Mouse (Mus musculus): ENCODE data around the gene Ap1m1. TPM values are rescaled to one million over a fixed set of nuclear protein-coding genes. Genes with fewer than 3 reads are reported as not detected.
A peak's percentile ranks its signal among the peaks of the same experiment; 100 is the strongest.

Gene Ap1m1
- total and polyA plus RNA-seq, 3 experiments: 39.4 to 93.8 (median 49.8) TPM

DNA sequence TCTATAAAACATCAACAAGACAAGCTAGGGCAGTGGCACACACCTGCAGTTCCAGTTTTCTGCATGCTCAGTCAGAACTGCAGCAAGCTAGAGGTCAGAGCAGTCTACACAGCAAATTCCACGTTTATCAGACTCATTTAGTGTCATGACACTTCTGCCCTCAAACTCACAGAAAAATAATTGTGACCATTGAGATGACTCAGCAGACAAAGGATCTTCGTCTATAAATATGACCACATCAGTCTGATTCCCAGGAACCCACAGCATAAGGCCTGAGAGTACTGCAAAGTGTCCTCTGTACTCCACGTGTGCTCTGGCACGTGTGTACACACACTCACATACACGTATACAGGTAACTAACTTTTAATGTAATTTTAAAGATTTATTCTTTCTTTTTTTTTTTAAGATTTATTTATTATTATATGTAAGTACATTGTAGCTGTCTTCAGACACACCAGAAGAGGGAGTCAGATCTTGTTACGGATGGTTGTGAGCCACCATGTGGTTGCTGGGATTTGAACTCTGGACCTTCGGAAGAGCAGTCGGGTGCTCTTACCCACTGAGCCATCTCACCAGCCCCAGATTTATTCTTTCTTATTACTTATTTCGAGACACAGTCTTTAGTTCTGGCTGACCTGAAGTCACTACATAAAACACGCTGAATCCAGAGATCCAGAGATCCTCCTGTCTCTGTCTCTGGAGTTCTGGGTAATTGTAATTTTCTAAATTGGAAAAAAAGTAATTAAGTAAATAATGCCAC, 20.9 kb upstream of the Ap1m1 start:
- H3K4me1 ChIP-seq (ENCODE audit: insufficient read depth, low read depth, low read length): peaks cover 48% of the 10 kb centered on the region
- TF ChIP-seq TAL1 (conservative IDR thresholded peaks at IDR 0.05; ENCODE audit: low read depth, low read length) (no peak), GATA2 (IDR thresholded peaks at IDR 0.05; ENCODE audit: borderline replicate concordance, low read depth, low read length) (no peak), GATA1 (IDR thresholded peaks at IDR 0.05; ENCODE audit: borderline replicate concordance, low read length) (no peak), POLR2AphosphoS5 (IDR thresholded peaks at IDR 0.05; ENCODE audit: insufficient replicate concordance, low read depth, low read length) (no peak), CTCF (IDR thresholded peaks at IDR 0.05; ENCODE audit: low read depth, low read length) (no peak)
- peaks cover 7% of the 10 kb centered on the region; the same call in 1 of the 2 replicates for H3K27me3 ChIP-seq (ENCODE audit: insufficient read depth, low read length)
- peaks cover 32% of the 10 kb centered on the region for H3K36me3 ChIP-seq (replicated peaks)
- peak overlapping the region; percentile 78 for H3K4me3 ChIP-seq (ENCODE audit: low read depth, low read length)
- ATAC-seq (ENCODE audit: extremely low read depth, insufficient number of reproducible peaks, low FRiP score, poor library complexity, severe bottlenecking): no peak
- DNase-seq (ENCODE audit: low spot score): no peak
- no peaks in the 10 kb centered on the region for H3K9me3 ChIP-seq (replicated peaks)

DNA sequence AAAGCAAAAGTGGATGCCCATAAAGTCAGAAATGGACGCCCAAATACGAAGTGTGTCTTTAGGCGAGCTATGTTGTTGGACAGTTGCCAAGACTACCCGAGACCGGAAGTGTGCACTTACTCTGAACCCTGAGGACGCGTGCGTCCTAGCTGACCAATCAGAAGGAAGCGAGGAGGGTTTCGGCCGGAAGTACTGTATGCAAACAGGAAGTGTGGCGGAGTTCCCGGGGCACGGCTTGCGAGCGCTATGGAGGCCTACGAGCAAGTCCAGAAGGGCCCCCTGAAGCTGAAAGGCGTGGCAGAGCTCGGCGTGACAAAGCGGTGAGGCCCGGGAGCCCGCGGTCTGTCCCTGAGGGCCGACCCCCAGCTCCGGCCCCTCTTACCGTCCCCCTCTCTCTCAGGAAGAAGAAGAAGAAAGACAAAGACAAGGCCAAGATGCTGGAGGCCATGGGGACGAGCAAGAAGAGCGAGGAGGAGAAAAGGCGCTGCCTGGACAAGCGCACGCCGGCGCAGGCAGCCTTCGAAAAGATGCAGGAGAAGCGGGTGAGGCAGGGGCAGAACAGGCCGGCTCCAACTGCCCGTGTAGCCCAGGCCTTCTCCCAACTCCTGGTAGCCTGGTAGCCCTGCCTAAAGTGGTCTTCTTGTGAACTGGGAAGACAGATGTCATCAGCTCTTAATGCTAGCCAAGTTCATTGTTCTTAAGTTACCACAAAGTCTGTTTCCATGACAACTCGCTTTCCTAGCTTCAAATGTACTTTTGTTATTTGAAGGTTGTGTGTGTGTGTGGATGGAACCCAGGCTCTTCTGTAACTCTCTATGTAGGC, 20.1 kb upstream of the Ap1m1 start, which contains the start of gene Fam32a:
Fam32a (plus strand) TSS at position 190 of the 823 bp plus-strand sequence.
- no peak for TF ChIP-seq GATA1 (IDR thresholded peaks at IDR 0.05; ENCODE audit: borderline replicate concordance, low read length)
- no peak for TF ChIP-seq TAL1 (conservative IDR thresholded peaks at IDR 0.05; ENCODE audit: low read depth, low read length)
- no peak for TF ChIP-seq GATA2 (IDR thresholded peaks at IDR 0.05; ENCODE audit: borderline replicate concordance, low read depth, low read length)
- TF ChIP-seq CTCF (IDR thresholded peaks at IDR 0.05; ENCODE audit: low read depth, low read length): no peak
- TF ChIP-seq POLR2AphosphoS5 (IDR thresholded peaks at IDR 0.05; ENCODE audit: insufficient replicate concordance, low read depth, low read length): no peak
- Histone ChIP-seq H3K27me3 (ENCODE audit: insufficient read depth, low read length) (peaks cover 5% of the 10 kb centered on the region; the same call in 1 of the 2 replicates), H3K9me3 (replicated peaks) (no peaks in the 10 kb centered on the region), H3K36me3 (replicated peaks) (peaks cover 34% of the 10 kb centered on the region), H3K4me3 (ENCODE audit: low read depth, low read length) (peak within 1 kb of the TSS; percentile 78), H3K4me1 (ENCODE audit: insufficient read depth, low read depth, low read length) (peaks cover 48% of the 10 kb centered on the region)
- ATAC-seq (ENCODE audit: extremely low read depth, insufficient number of reproducible peaks, low FRiP score, poor library complexity, severe bottlenecking) (peak; percentile 98), DNase-seq (ENCODE audit: low spot score) (peak; percentile 98)

DNA sequence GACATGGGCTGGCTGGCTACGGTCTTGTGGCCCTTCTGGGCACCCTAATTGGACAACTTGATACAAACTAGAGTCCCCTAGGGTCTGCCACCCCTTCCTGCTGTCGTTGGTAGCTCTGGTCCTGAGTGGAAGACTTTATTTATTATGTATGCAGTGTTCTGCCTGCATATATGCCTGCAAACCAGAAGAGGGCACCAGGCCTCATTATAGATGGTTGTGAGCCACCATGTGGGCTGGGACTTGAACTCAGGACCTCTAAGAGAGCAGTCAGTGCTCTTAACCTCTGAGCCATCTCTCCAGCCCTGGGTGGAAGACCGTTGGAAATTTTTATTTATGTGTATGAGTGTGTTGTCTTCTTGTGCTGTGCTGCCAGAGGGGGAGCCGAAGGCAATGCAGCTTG, 19.1 kb upstream of the Ap1m1 start:
- TF ChIP-seq CTCF (IDR thresholded peaks at IDR 0.05; ENCODE audit: low read depth, low read length) (no peak; the same call in 1 of the 2 replicates), GATA2 (IDR thresholded peaks at IDR 0.05; ENCODE audit: borderline replicate concordance, low read depth, low read length) (no peak), GATA1 (IDR thresholded peaks at IDR 0.05; ENCODE audit: borderline replicate concordance, low read length) (no peak), POLR2AphosphoS5 (IDR thresholded peaks at IDR 0.05; ENCODE audit: insufficient replicate concordance, low read depth, low read length) (no peak), TAL1 (conservative IDR thresholded peaks at IDR 0.05; ENCODE audit: low read depth, low read length) (no peak)
- Histone ChIP-seq H3K4me3 (ENCODE audit: low read depth, low read length) (peak overlapping the region; percentile 78; the same call in 1 of the 2 replicates), H3K36me3 (replicated peaks) (peaks cover 34% of the 10 kb centered on the region), H3K9me3 (replicated peaks) (no peaks in the 10 kb centered on the region), H3K27me3 (ENCODE audit: insufficient read depth, low read length) (no peaks in the 10 kb centered on the region), H3K4me1 (ENCODE audit: insufficient read depth, low read depth, low read length) (peaks cover 41% of the 10 kb centered on the region)
- DNase-seq (ENCODE audit: low spot score) (no peak), ATAC-seq (ENCODE audit: extremely low read depth, insufficient number of reproducible peaks, low FRiP score, poor library complexity, severe bottlenecking) (no peak)

DNA sequence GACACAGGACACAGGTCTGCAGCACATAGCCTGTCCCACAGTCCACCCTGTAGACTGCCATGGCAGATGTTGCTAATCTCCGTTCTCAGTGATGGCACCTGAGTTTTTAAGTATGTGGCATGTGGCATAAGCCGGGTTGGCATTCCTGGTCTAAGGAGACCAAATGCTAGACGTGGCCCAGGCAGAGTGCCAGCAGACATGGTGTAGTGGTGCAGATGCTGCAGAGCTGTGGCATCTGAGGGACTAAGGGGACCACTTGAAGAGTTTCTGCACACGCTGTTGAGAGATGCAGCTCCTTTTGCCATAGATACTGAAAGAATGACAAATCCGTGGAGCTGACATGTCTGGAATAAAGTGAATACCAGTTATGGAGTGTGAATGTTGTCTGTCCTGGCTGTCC, 17.2 kb upstream of the Ap1m1 start:
- DNase-seq (ENCODE audit: low spot score): no peak
- H3K27me3 ChIP-seq (ENCODE audit: insufficient read depth, low read length): no peaks in the 10 kb centered on the region
- TF ChIP-seq POLR2AphosphoS5 (IDR thresholded peaks at IDR 0.05; ENCODE audit: insufficient replicate concordance, low read depth, low read length) (no peak), GATA1 (IDR thresholded peaks at IDR 0.05; ENCODE audit: borderline replicate concordance, low read length) (no peak), CTCF (IDR thresholded peaks at IDR 0.05; ENCODE audit: low read depth, low read length) (no peak), TAL1 (conservative IDR thresholded peaks at IDR 0.05; ENCODE audit: low read depth, low read length) (no peak), GATA2 (IDR thresholded peaks at IDR 0.05; ENCODE audit: borderline replicate concordance, low read depth, low read length) (no peak)
- H3K9me3 ChIP-seq (replicated peaks): no peaks in the 10 kb centered on the region
- peaks cover 34% of the 10 kb centered on the region for H3K36me3 ChIP-seq (replicated peaks)
- no peak for ATAC-seq (ENCODE audit: extremely low read depth, insufficient number of reproducible peaks, low FRiP score, poor library complexity, severe bottlenecking)
- peaks cover 31% of the 10 kb centered on the region for H3K4me1 ChIP-seq (ENCODE audit: insufficient read depth, low read depth, low read length)
- no peak overlapping the region for H3K4me3 ChIP-seq (ENCODE audit: low read depth, low read length)

DNA sequence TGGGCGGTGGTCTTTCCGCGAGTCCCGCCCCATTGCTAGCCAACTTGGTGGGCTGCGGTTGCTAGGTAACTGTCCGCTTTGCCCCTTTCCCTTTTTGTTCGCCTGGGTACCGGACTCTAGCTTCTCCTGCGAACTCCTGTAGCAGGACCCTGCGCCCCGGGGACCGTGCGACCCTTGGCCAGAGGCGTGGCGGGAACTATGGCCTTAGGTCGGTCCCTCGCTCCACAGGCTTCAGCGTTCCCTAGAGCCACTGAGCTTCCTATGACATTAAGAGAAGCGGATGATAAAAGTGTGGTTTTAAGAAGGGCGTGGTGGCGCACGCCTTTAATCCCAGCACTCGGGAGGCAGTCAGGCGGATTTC, 565 bp downstream of the Ap1m1 start:
- no peak for DNase-seq (ENCODE audit: low spot score)
- TF ChIP-seq CTCF (IDR thresholded peaks at IDR 0.05; ENCODE audit: low read depth, low read length) (no peak), POLR2AphosphoS5 (IDR thresholded peaks at IDR 0.05; ENCODE audit: insufficient replicate concordance, low read depth, low read length) (no peak), TAL1 (conservative IDR thresholded peaks at IDR 0.05; ENCODE audit: low read depth, low read length) (no peak), GATA1 (IDR thresholded peaks at IDR 0.05; ENCODE audit: borderline replicate concordance, low read length) (no peak), GATA2 (IDR thresholded peaks at IDR 0.05; ENCODE audit: borderline replicate concordance, low read depth, low read length) (no peak)
- H3K36me3 ChIP-seq (replicated peaks): peaks cover 38% of the 10 kb centered on the region
- H3K27me3 ChIP-seq (ENCODE audit: insufficient read depth, low read length): no peaks in the 10 kb centered on the region
- H3K9me3 ChIP-seq (replicated peaks): no peaks in the 10 kb centered on the region
- ATAC-seq (ENCODE audit: extremely low read depth, insufficient number of reproducible peaks, low FRiP score, poor library complexity, severe bottlenecking): no peak
- H3K4me3 ChIP-seq (ENCODE audit: low read depth, low read length): peak overlapping the region; percentile 93
- peaks cover 30% of the 10 kb centered on the region for H3K4me1 ChIP-seq (ENCODE audit: insufficient read depth, low read depth, low read length)

DNA sequence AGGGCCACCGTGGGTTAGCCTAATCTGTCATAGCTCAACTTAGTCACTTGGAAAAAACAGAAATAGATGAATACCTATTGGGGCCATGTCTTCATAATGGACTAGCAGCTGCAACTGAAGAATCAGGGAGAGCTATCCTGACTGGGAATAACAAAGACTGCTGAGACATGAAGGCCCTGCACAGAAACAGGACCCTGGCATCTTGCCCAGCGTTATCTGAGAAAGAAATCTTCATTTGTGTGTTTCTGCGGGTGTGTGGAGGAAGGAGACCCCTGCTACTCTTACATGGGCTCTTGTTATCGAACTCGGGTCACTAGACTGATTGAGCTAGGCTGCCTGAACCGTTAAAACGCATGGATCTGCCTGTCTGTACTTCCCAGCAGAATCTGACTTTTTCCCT, 1.1 kb downstream of the Ap1m1 start:
- H3K4me3 ChIP-seq (ENCODE audit: low read depth, low read length): peak overlapping the region; percentile 93
- no peaks in the 10 kb centered on the region for H3K27me3 ChIP-seq (ENCODE audit: insufficient read depth, low read length)
- H3K36me3 ChIP-seq (replicated peaks): peaks cover 41% of the 10 kb centered on the region
- ATAC-seq (ENCODE audit: extremely low read depth, insufficient number of reproducible peaks, low FRiP score, poor library complexity, severe bottlenecking) (no peak), DNase-seq (ENCODE audit: low spot score) (no peak)
- H3K4me1 ChIP-seq (ENCODE audit: insufficient read depth, low read depth, low read length): peaks cover 30% of the 10 kb centered on the region
- TF ChIP-seq POLR2AphosphoS5 (IDR thresholded peaks at IDR 0.05; ENCODE audit: insufficient replicate concordance, low read depth, low read length) (no peak), GATA1 (IDR thresholded peaks at IDR 0.05; ENCODE audit: borderline replicate concordance, low read length) (no peak), CTCF (IDR thresholded peaks at IDR 0.05; ENCODE audit: low read depth, low read length) (no peak), GATA2 (IDR thresholded peaks at IDR 0.05; ENCODE audit: borderline replicate concordance, low read depth, low read length) (no peak), TAL1 (conservative IDR thresholded peaks at IDR 0.05; ENCODE audit: low read depth, low read length) (no peak)
- H3K9me3 ChIP-seq (replicated peaks): no peaks in the 10 kb centered on the region

Measured in G1E (cell line).